Mouse (Mus musculus): ENCODE data around the gene Slpi.

DNA sequence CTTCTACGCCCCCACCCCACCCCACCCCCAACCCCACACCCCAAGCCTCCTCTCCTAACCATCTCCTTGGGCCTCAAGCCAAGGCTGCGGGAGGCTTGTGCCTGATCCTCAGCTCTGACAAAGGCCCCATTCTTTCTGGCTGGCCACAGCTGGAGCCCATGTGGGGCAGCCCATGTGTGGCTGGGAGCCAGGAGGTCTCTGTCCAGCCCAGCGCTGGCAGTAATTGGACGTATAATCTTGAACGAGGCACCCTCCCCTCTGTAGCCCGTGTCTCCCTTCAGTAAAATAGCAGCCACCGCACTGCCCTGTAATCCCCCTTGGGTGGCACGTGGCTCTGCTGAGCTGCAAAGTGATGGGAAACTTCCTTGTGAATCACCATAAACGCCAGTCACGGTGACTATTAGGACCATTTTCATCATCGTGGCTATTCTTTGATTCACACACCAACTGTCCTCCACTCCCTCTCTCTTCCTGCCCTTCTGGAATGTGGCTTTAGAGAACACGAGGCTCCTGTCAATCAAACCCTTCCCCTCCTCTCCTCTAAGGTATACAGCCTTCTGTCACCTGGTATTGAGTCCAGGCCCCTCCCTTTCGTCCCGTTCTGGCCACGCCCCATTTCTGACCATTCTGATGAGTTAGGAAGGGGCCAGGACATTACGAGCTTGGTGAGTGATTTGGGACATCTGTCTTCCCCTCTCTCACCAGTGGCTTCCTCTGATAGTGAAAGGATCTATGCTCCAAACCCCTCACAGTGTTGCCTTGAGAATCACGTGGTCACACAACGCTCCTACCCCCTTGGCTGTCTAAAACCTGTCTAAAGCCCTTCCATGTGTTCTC lies 2.8 kb downstream of the Slpi start:
- no peak for TF ChIP-seq BHLHE40 (IDR thresholded peaks at IDR 0.05; ENCODE audit: borderline replicate concordance, low read depth, low read length)
- no peak for TF ChIP-seq RAD21 (IDR thresholded peaks at IDR 0.05; ENCODE audit: low read depth, low read length)
- TF ChIP-seq NELFE (IDR thresholded peaks at IDR 0.05; ENCODE audit: low read depth, low read length), result no peak
- TF ChIP-seq CTCF (IDR thresholded peaks at IDR 0.05 in 2 of 3, conservative IDR thresholded peaks at IDR 0.05 in 1 of 3; ENCODE audit: control insufficient read depth in 1 of 3, insufficient read depth in 1 of 3, low read depth in 2 of 3, low read length in 3 of 3, poor library complexity in 1 of 3, severe bottlenecking in 1 of 3), result no peak

Measured in MEL (cell line).